Mouse (Mus musculus) myocyte (in vitro differentiated cells): Measurements from ENCODE around the gene Cxcl12.

ENCODE experiments used
- POLR2A ChIP-seq: IDR thresholded peaks from one replicate; pipeline ENCODE4 v1.6.1; 2011; ENCODE audit warnings: low read depth, mild to moderate bottlenecking, control low read depth, moderate library complexity; ENCODE audit not compliant: insufficient read length
- POLR2AphosphoS2 ChIP-seq: IDR thresholded peaks from one replicate; pipeline ENCODE4 v1.6.1; 2011; ENCODE audit warnings: low read depth, control low read depth; ENCODE audit not compliant: insufficient read length
- SRF ChIP-seq: IDR thresholded peaks from one replicate; pipeline ENCODE4 v1.6.1; 2011; ENCODE audit warnings: low read depth; ENCODE audit not compliant: control insufficient read depth, insufficient read length

GRCm38 (mm10) chr6:117175113-117175793 lies 6.9 kb downstream of the Cxcl12 start:
- TF ChIP-seq POLR2A (no peak), SRF (no peak), POLR2AphosphoS2 (no peak)
